Mouse (Mus musculus): ENCODE results near the gene Ugt1a2.

DNA sequence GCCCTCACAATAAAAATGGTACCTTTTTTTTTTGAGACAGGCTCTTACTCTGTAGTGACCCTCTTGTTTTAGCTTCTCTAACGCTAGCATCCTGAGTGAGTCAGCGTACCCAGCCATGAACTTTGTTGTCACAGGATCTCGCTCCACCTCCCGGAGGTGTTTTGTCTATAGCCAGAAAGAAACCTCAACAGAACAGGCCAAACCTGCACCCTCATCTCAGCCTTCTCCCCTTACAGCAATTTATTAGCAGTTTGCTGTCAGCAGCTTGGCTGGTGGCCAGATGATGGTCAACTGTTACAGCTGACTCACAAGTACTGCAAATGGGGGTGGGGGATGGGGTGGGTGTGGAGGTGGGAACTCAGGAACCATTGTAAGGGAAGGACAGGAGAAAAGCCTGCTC lies 61.9 kb downstream of the Ugt1a2 start:
- TF ChIP-seq GATA1 (IDR thresholded peaks at IDR 0.05; ENCODE audit: borderline replicate concordance, low read length): no peak
- no peak for TF ChIP-seq FLI1 (IDR thresholded peaks at IDR 0.05; ENCODE audit: low read length)
